8 mouse cellular contexts compared by ENCODE assay signal in the genomic region with DNA sequence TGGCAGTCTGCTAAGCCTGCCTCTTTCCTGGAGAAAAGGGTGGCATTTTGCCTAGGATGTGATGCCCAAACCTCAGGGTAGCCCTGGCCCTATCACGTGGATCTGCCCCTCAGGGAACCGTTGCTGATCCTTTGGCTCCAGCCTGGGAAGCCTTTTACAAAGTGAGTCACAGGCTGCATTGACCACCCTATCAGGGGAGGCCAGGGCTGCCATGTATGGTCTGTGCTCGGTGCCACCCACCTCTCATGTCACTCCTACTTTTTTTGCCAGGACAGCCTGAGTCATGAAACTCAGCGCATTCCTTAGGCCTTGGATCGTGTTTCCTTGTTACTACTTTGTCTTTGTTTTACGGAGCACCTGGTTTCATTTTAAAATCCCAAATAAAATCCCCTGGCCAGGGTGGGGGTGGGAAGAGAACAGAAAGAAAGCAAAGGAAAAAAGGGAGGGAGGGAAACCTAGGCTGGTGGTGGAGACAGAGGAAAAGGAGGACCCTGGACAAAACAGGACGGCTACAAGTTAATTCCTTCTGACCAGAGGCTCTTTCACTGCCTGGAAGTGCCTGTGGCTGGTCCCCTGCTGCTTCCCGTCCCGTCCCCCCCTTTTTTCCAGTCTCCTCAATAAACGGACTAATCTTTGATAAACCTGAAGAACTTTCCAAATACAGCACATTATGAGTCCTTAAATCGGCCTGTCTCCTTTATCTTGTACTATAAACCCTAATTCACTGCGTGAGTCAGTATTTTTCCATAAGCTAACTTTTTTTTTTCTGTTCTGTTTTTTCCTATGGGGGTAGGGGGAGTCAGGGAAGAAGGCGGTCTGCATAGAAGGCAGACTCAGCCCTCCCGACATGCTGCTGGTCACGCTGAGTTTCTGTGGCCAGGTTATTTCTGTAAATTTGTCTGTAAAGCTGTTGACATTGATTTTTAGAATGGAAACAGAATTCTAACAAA. TPM values are rescaled to one million over a fixed set of nuclear protein-coding genes. Genes with fewer than 3 reads are reported as not detected.
DNase-seq lines count a peak whose midpoint lies in the region; ATAC-seq and TF ChIP-seq lines count a peak whose summit lies in the region.

No protein-coding gene starts in this region.

- peaks cover 0 to 5% of the 10 kb centered on the region in 2 experiments; a peak in 1 of 4 replicates for H3K4me1 ChIP-seq in ES-E14 (ENCODE audit: control insufficient read depth in 2 of 2, insufficient read depth in 2 of 2, low read length in 2 of 2, poor library complexity in 1 of 2)
- peaks cover 7% of the 10 kb centered on the region for H3K4me1 ChIP-seq in liver, postnatal 0 days (ENCODE audit: insufficient read depth)

- no peak for DNase-seq in ES-E14 (ENCODE audit: low read depth, low spot score)
- DNase-seq in cerebellum, postnatal 10 days = peak; percentile 74 to 77
- DNase-seq in gastrocnemius, postnatal 14 days = peak; percentile 28
- DNase-seq in induced T-regulatory cell, adult 2 months (ENCODE audit: low read depth) = peak; percentile 2
- no peak for DNase-seq in liver, postnatal 0 days
- peak; percentile 60 for DNase-seq in retina, postnatal 1 day
- DNase-seq in layer of hippocampus, postnatal 14 days (ENCODE audit: low spot score in 2 of 2) = no peak
- no peak for DNase-seq in layer of hippocampus, postnatal 36 days

- H3K4me3 ChIP-seq in ES-E14 (ENCODE audit: insufficient read depth in 1 of 2, low read depth in 1 of 2, low read length in 2 of 2, poor library complexity in 1 of 2, severe bottlenecking in 1 of 2) = 0 out of 4 replicates have a peak overlapping the region, but pooled peaks have one; percentile 55 to 59
- peak overlapping the region; percentile 47; the same call in 1 of the 2 replicates for H3K4me3 ChIP-seq in liver, postnatal 0 days (ENCODE audit: low read depth, low read length)

- peak overlapping the region; percentile 81 for H3K4me2 ChIP-seq in liver, postnatal 0 days (ENCODE audit: low read depth, low read length)

- ATAC-seq in liver, postnatal 0 days = 0 out of 2 replicates have a peak, but pooled peaks have one; percentile 41

- in situ Hi-C loops in ES-E14 (cut with MboI; ENCODE audit: low sequenced_read_pairs in 2 of 2, unreplicated experiment in 2 of 2) = no loop called here

- no peak overlapping the region for H3K27ac ChIP-seq in ES-E14 (ENCODE audit: insufficient read depth, low read depth, low read length, poor library complexity, severe bottlenecking)
- peak overlapping the region; percentile 48 for H3K27ac ChIP-seq in liver, postnatal 0 days (ENCODE audit: low read depth)

- H3K9ac ChIP-seq in ES-E14 (ENCODE audit: insufficient read depth, low read depth, low read length, poor library complexity, severe bottlenecking) = no peak overlapping the region
- H3K9ac ChIP-seq in liver, postnatal 0 days (replicated peaks) = peak overlapping the region; percentile 59; the same call in 1 of the 2 replicates

- no peaks in the 10 kb centered on the region for H3K36me3 ChIP-seq in ES-E14 (ENCODE audit: control insufficient read depth, insufficient read depth, low read length, poor library complexity, severe bottlenecking)
- no peaks in the 10 kb centered on the region for H3K36me3 ChIP-seq in liver, postnatal 0 days (replicated peaks; ENCODE audit: insufficient read depth, low read length)

- no peak for TF ChIP-seq CTCF in liver, postnatal 0 days (IDR thresholded peaks at IDR 0.05; ENCODE audit: low read depth)

- 43% methylated on average over 15 of the region's 15 CpGs for WGBS in liver, postnatal 0 days (ENCODE audit: insufficient replicate concordance)

- intact Hi-C loops in gastrocnemius, postnatal 14 days (cut with DNase I; ENCODE audit: low total_unique reads) = no loop called here

- TF ChIP-seq EP300 in liver, postnatal 0 days (IDR thresholded peaks at IDR 0.05; ENCODE audit: low read depth) = no peak

- H3K9me3 ChIP-seq in ES-E14 (ENCODE audit: control insufficient read depth, insufficient read depth, low read depth, low read length) = no peaks in the 10 kb centered on the region
- H3K9me3 ChIP-seq in liver, postnatal 0 days (ENCODE audit: low read length) = no peaks in the 10 kb centered on the region

- no peaks in the 10 kb centered on the region for H3K27me3 ChIP-seq in liver, postnatal 0 days (ENCODE audit: insufficient read depth, low read length)

TF ChIP-seq in ES-E14, 5 proteins besides CTCF, POLR2A, EP300 and RAD21:
- peak; percentile 65 for TF ChIP-seq MAFK (IDR thresholded peaks at IDR 0.05; ENCODE audit: insufficient read depth, low read depth, low read length)
- no peak for TF ChIP-seq ZNF384 (IDR thresholded peaks at IDR 0.05; ENCODE audit: low read depth, low read length)
- no peak for TF ChIP-seq ZC3H11A (IDR thresholded peaks at IDR 0.05; ENCODE audit: borderline replicate concordance, low read depth, low read length)

RNA-seq across cellular contexts. Expression of a gene that starts 39.4 kb away (rescaled TPM):
- total RNA-seq in ES-E14 (2012; rRNA removed) = not detected in 2 replicates
- not detected for total RNA-seq in gastrocnemius, postnatal 14 days (2021)
- polyA plus RNA-seq in liver, postnatal 0 days (2015; fragmentation: Nextera tagmentation; extraction: Ambion mirVana) = not detected in 2 replicates
- not detected for total RNA-seq in layer of hippocampus, postnatal 14 days (2021)
- not detected for total RNA-seq in layer of hippocampus, postnatal 36 days (2021)

Comparison
In these comparisons a context has a peak if more than half of its experiments do, and no peak if none do; other contexts are left out.
1. DNase-seq: peak in cerebellum, postnatal 10 days (2 of 2), gastrocnemius, postnatal 14 days (single experiment), induced T-regulatory cell, adult 2 months (single experiment) and retina, postnatal 1 day (single experiment); none in ES-E14 (single experiment), liver, postnatal 0 days (single experiment), layer of hippocampus, postnatal 14 days (0 of 2) and layer of hippocampus, postnatal 36 days (0 of 2).